Mouse (Mus musculus) cerebellum, postnatal 36 days (tissue): Measurements from ENCODE around the gene Ybey.

Experiments used
- DNase-seq, 2 experiments: peaks; one replicate each; pipeline ENCODE4 v3.0.0; 2021 to 2022; ENCODE audit warnings: mixed read lengths in 2 of 2

The Ybey gene

GRCm38 (mm10) chr10:76468203-76469162 is at the start of gene Ybey, which contains the start of gene Mcm3ap:
Ybey (minus strand) TSS chr10:76469114.
Mcm3ap (plus strand) TSS chr10:76468927.
- peak; percentile 88 to 89 for DNase-seq

- peak; percentile 43 to 58 for DNase-seq
These were observed 44.2 kb upstream of the Ybey start for GRCm38 (mm10) chr10:76512965-76513583.

- DNase-seq, result no peak
These were observed 37.0 kb upstream of the Ybey start for GRCm38 (mm10) chr10:76505865-76506264.

- DNase-seq, result no peak
These were observed 35.5 kb upstream of the Ybey start for GRCm38 (mm10) chr10:76504271-76504943.

- no peak for DNase-seq
These were observed 28.6 kb upstream of the Ybey start for GRCm38 (mm10) chr10:76497522-76497921.

GRCm38 (mm10) chr10:76496366-76496765 is 27.5 kb upstream of the Ybey start:
- no peak for DNase-seq

- no peak for DNase-seq
These were observed 26.6 kb upstream of the Ybey start for GRCm38 (mm10) chr10:76495501-76495900.

GRCm38 (mm10) chr10:76493527-76493926 is 24.6 kb upstream of the Ybey start:
- no peak for DNase-seq

- no peak for DNase-seq
These were observed 20.3 kb upstream of the Ybey start for GRCm38 (mm10) chr10:76489205-76489604.

GRCm38 (mm10) chr10:76488265-76488664 is 19.4 kb upstream of the Ybey start:
- no peak for DNase-seq

GRCm38 (mm10) chr10:76486302-76486701 is 17.4 kb upstream of the Ybey start:
- no peak for DNase-seq

- DNase-seq, result no peak
These were observed 12.6 kb upstream of the Ybey start for GRCm38 (mm10) chr10:76481480-76481879.

GRCm38 (mm10) chr10:76480851-76481250 is 11.9 kb upstream of the Ybey start:
- no peak for DNase-seq

- no peak for DNase-seq
These were observed 4.8 kb upstream of the Ybey start for GRCm38 (mm10) chr10:76473759-76474158.

- no peak for DNase-seq
These were observed 6.2 kb downstream of the Ybey start for GRCm38 (mm10) chr10:76462721-76463120.

- DNase-seq, result no peak
These were observed 6.6 kb downstream of the Ybey start for GRCm38 (mm10) chr10:76462312-76462711.

GRCm38 (mm10) chr10:76461255-76461654 is 7.7 kb downstream of the Ybey start:
- no peak for DNase-seq

- DNase-seq, result peak; percentile 43 to 44
These were observed 13.6 kb downstream of the Ybey start for GRCm38 (mm10) chr10:76455289-76455688.

GRCm38 (mm10) chr10:76448851-76449250 is 20.1 kb downstream of the Ybey start, which contains the start of gene 2610028H24Rik:
2610028H24Rik (plus strand) TSS chr10:76449081.
- DNase-seq, result no peak

GRCm38 (mm10) chr10:76447406-76448229 is 21.3 kb downstream of the Ybey start:
- no peak for DNase-seq

GRCm38 (mm10) chr10:76445996-76446681 is 22.8 kb downstream of the Ybey start:
- DNase-seq, result no peak
